Mouse (Mus musculus) ES-Bruce4 (cell line): Measurements from ENCODE around the gene Grm5. TPM values are rescaled to one million over a fixed set of nuclear protein-coding genes. Genes with fewer than 3 reads are reported as not detected.

Experiments
- H3K27ac ChIP-seq: 2 replicates; pipeline ENCODE4 v1.5.1; 2012; ENCODE audit warnings: low read length, inconsistent platforms; ENCODE audit not compliant: insufficient read depth
- H3K27me3 ChIP-seq: 2 replicates; pipeline ENCODE4 v1.6.1; 2012; ENCODE audit warnings: mild to moderate bottlenecking, low read length, inconsistent platforms; ENCODE audit not compliant: control insufficient read depth, poor library complexity, insufficient read depth, severe bottlenecking
- H3K36me3 ChIP-seq: 2 replicates; pipeline ENCODE4 v1.6.1; 2012; ENCODE audit warnings: inconsistent platforms, mild to moderate bottlenecking, low read length, moderate library complexity; ENCODE audit not compliant: control insufficient read depth, poor library complexity, insufficient read depth, severe bottlenecking
- H3K4me1 ChIP-seq: one replicate; pipeline ENCODE4 v1.8.1; 2011; ENCODE audit warnings: low read length; ENCODE audit not compliant: control insufficient read depth, insufficient read depth
- H3K4me3 ChIP-seq: 2 replicates; pipeline ENCODE4 v1.5.1; 2011; ENCODE audit warnings: low read depth, mild to moderate bottlenecking, low read length
- H3K9ac ChIP-seq: 2 replicates; pipeline ENCODE4 v1.6.1; 2012; ENCODE audit warnings: low read depth, mild to moderate bottlenecking, inconsistent platforms; ENCODE audit not compliant: poor library complexity, severe bottlenecking
- H3K9me3 ChIP-seq: replicated peaks from 2 replicates; pipeline ENCODE4 v1.6.1; 2012; ENCODE audit warnings: mild to moderate bottlenecking, low read length, inconsistent platforms; ENCODE audit not compliant: control insufficient read depth, poor library complexity, insufficient read depth, severe bottlenecking
- CTCF ChIP-seq: IDR thresholded peaks from one replicate; pipeline ENCODE4 v1.8.1; 2011; ENCODE audit warnings: low read depth, low read length
- EP300 ChIP-seq: IDR thresholded peaks from 2 replicates; pipeline ENCODE4 v1.6.1; 2011; ENCODE audit warnings: low read depth, low read length; ENCODE audit not compliant: insufficient read depth
- POLR2A ChIP-seq: IDR thresholded peaks from one replicate; pipeline ENCODE4 v1.8.1; 2011; ENCODE audit warnings: low read length; ENCODE audit not compliant: insufficient read depth
- polyA plus RNA-seq: library from polyadenylated mRNA; stranded (reverse); fragments of >200 nt; gene quantifications from 2 replicates; pipeline ENCODE4 v1.2.4, GENCODE M21; 2011; ENCODE audit warnings: low read depth; ENCODE audit not compliant: missing spikeins, insufficient read depth, insufficient read length

Gene Grm5
- polyA plus RNA-seq, 1 experiment: not detected

- Histone ChIP-seq H3K36me3 (no peaks in the 10 kb centered on the region), H3K9me3 (no peaks in the 10 kb centered on the region), H3K4me1 (no peaks in the 10 kb centered on the region), H3K9ac (no peak overlapping the region), H3K27me3 (no peaks in the 10 kb centered on the region), H3K27ac (no peak overlapping the region), H3K4me3 (no peak overlapping the region)
- TF ChIP-seq POLR2A: no peak
- no peak for TF ChIP-seq EP300
- no peak for TF ChIP-seq CTCF
Measured at GRCm38 (mm10) chr7:87975041-87975440, 391.1 kb downstream of the Grm5 start.

- no peaks in the 10 kb centered on the region for H3K27me3 ChIP-seq
- H3K4me1 ChIP-seq: no peaks in the 10 kb centered on the region
- no peaks in the 10 kb centered on the region for H3K36me3 ChIP-seq
- TF ChIP-seq EP300 (no peak), CTCF (no peak), POLR2A (no peak)
- H3K4me3 ChIP-seq: no peak overlapping the region
- no peak overlapping the region for H3K27ac ChIP-seq
- no peak overlapping the region for H3K9ac ChIP-seq
- no peaks in the 10 kb centered on the region for H3K9me3 ChIP-seq
Measured at GRCm38 (mm10) chr7:87983494-87983893, 399.5 kb downstream of the Grm5 start.

- no peaks in the 10 kb centered on the region for H3K36me3 ChIP-seq
- H3K4me3 ChIP-seq: no peak overlapping the region
- no peak overlapping the region for H3K9ac ChIP-seq
- no peaks in the 10 kb centered on the region for H3K9me3 ChIP-seq
- H3K4me1 ChIP-seq: no peaks in the 10 kb centered on the region
- no peak for TF ChIP-seq CTCF
- no peak for TF ChIP-seq POLR2A
- TF ChIP-seq EP300: no peak
- H3K27me3 ChIP-seq: no peaks in the 10 kb centered on the region
- no peak overlapping the region for H3K27ac ChIP-seq
Measured at GRCm38 (mm10) chr7:88014451-88014850, 430.5 kb downstream of the Grm5 start.

- Histone ChIP-seq H3K9me3 (no peaks in the 10 kb centered on the region), H3K4me1 (no peaks in the 10 kb centered on the region)
- TF ChIP-seq POLR2A (no peak), EP300 (no peak)
Measured at GRCm38 (mm10) chr7:88027411-88028132, 443.6 kb downstream of the Grm5 start.

GRCm38 (mm10) chr7:88047366-88047765, 463.4 kb downstream of the Grm5 start:
- H3K27ac ChIP-seq: no peak overlapping the region
- H3K4me1 ChIP-seq: no peaks in the 10 kb centered on the region
- no peaks in the 10 kb centered on the region for H3K27me3 ChIP-seq
- no peak for TF ChIP-seq CTCF
- TF ChIP-seq EP300: no peak
- TF ChIP-seq POLR2A: no peak
- H3K36me3 ChIP-seq: no peaks in the 10 kb centered on the region
- no peak overlapping the region for H3K9ac ChIP-seq
- H3K4me3 ChIP-seq: no peak overlapping the region
- no peaks in the 10 kb centered on the region for H3K9me3 ChIP-seq

More at GRCm38 (mm10) chr7:88027411-88028132, 443.6 kb downstream of the Grm5 start:
- H3K36me3 ChIP-seq: no peaks in the 10 kb centered on the region
- no peak overlapping the region for H3K27ac ChIP-seq
- no peak overlapping the region for H3K9ac ChIP-seq
- no peaks in the 10 kb centered on the region for H3K27me3 ChIP-seq
- H3K4me3 ChIP-seq: no peak overlapping the region

GRCm38 (mm10) chr7:88054224-88054938, 470.4 kb downstream of the Grm5 start:
- no peaks in the 10 kb centered on the region for H3K4me1 ChIP-seq
- no peak overlapping the region for H3K27ac ChIP-seq
- no peaks in the 10 kb centered on the region for H3K27me3 ChIP-seq
- H3K4me3 ChIP-seq: no peak overlapping the region
- no peak overlapping the region for H3K9ac ChIP-seq
- TF ChIP-seq POLR2A (no peak), CTCF (no peak), EP300 (no peak)
- no peaks in the 10 kb centered on the region for H3K9me3 ChIP-seq
- no peaks in the 10 kb centered on the region for H3K36me3 ChIP-seq
